Mouse (Mus musculus) right cerebral cortex, postnatal 4 days (tissue): Measurements from ENCODE around the gene Sinhcaf.
"Not testable (repeated sequence)": the region's sequence is repeated elsewhere in the genome, so short reads cannot be mapped to it uniquely, and the experiment has no call there.

Experiments
- DNase-seq: peaks from one replicate; pipeline ENCODE4 v3.0.0-alpha.2; 2022

The Sinhcaf gene

DNA sequence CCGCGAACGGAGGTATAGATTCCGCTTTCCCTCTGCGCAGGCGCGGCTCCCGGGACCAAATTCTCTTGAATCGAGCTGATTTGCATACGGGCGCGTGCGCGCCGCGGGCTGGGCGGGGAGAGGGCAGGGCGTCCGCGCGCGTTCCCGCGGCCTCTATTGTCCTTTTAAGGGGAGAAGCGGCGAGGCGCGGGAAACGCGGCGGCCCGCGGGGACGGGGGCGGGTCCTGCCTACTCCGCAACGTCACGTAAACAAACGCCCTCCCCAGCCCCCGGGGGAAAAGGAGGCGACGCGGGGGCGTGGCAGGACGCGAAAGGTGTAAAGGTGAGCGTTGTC is at the start of gene Sinhcaf:
TSS of gene Sinhcaf (minus strand) at position 59 of the 334 bp plus-strand sequence.
- DNase-seq: peak; percentile 95

DNA sequence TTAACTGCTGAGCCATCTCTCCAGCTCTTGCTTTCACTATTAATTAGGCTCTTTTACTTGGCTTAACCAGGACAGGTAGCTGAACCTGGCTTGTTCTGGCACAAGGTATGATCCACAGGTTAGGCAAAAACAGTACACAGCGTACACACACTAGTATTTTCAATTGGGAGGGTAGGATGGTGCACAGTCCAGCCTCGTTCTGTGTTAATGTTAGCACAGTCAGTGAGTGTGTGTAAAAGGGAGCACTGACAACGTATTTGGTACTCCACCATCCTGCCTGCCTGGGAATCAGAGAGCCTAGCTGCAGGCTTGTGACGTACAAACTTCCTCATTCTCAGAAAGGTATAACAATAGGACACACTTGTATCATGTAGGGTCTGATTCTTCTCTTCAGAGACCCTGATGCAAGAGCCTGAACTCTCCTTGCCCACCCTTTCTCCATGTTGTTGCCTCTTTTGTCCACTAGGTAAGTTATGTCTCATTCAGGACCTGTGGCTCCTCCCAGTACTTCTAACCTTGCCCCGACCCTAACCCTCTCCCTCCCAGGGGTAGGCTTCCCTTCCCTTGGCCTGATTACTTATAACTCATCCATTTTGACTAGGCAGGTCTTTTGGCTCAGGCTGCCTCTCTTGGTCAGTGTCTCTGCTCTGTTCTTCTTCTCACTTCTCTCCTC is 48.2 kb upstream of the Sinhcaf start:
- no peak for DNase-seq

DNA sequence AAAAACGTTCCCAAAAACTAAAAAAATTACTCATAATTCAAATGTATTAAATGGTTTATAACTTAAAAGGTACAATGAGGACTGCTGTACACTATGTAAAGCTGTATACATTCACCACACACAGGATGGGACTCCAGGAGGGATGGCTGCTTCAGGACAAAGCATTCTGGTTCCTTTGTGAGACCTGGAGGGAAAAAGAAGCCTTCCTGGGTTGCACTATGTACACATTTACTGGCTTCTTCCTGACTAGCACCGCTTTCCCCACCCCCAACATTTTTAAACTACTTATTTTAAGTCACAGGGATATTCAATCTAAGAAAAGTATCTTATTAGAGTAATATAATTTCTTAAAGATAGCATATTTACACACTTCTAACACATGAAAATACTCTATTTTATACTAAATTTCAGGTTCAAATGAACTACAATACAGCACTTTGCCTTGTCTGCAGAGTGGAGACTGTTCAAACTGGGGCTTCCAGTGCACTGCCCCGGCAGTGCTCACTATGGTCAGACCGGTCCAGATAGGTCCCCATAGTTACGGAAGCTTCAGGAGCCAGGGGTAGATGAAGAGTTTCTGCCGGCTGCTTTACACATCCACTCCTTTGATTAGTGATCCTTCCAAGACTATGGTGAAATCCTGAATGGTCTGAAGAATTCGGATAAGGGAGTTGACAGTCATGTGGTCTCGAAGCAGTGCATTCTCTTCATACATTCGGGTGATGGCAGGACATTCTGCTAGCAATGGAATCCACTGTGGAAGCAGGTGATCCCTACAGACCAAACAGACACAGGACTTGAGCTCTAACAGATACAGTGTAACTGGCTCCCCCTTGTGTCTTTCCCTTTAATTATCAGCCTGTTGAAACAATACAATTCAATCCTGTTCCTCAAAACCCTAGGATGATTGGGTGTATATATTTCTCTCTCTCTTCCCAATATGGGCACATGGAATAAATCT is 47.1 kb upstream of the Sinhcaf start:
- DNase-seq: no peak

DNA sequence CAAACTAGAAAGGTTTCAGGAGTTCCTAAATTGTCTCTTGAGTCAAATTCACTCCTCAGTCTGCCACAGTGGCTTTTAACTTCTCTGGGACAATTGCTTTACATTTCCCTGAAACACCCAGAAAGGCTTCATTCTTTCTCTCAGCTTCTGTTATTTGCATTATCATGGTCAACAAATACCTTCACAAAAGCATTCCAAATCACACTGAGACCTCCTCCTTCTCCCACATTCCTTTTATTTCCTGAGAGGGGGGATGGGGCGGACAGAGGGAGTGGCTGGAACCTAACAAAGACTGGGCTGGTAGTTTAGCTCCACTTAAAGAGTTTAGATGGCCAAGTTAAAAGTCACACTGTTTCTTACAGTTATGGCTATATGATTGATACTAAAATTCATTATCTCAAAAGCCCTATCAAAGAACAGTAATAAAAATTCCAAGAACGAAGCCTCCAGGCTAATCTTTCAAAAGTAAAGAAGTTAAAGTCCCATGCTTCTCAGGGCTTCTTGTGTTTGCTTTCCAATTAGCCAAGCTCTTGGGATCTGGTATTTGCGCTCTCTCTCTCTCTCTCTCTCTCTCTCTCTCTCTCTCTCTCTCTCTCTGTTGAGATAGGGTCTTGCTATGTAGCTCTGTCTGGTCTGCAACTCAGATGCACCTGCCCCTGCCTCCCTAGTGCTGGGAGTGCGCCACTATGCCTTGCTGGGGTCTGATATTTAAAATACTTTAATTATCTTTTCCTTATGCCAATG is 46.3 kb upstream of the Sinhcaf start:
- no peak for DNase-seq

DNA sequence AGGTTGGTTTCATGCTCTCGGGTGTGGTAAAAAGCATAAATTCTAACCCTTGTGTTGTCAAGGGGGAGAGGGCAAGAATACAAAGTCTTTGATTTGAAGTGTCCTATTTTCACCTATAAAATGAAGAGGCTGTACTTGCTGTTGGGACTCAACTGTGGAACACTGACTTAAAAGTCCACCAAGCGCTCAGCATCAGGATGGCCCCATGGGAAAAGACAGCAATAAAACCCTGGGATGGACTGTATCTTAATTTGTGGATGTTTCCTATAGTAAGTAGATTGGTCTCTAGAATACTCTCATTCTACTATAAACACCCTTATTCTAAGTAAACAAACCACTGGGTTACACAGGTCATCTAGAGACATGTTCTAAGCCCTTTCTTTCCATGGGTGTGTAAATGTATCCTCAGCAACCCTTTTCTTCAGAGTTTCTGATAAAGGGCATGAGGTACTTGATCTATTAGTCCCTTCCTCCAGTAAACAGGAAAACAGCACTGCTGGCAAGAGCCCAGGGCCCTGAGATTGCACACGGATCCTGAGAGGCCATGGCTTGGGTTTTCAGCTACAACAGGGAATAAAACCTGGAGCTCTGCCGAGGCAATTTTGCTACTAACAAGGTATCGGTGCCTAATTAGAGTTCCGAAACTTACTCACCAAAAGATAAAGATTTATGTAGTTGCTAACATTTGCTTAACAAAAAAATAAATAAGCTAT is 45.5 kb upstream of the Sinhcaf start:
- no peak for DNase-seq

DNA sequence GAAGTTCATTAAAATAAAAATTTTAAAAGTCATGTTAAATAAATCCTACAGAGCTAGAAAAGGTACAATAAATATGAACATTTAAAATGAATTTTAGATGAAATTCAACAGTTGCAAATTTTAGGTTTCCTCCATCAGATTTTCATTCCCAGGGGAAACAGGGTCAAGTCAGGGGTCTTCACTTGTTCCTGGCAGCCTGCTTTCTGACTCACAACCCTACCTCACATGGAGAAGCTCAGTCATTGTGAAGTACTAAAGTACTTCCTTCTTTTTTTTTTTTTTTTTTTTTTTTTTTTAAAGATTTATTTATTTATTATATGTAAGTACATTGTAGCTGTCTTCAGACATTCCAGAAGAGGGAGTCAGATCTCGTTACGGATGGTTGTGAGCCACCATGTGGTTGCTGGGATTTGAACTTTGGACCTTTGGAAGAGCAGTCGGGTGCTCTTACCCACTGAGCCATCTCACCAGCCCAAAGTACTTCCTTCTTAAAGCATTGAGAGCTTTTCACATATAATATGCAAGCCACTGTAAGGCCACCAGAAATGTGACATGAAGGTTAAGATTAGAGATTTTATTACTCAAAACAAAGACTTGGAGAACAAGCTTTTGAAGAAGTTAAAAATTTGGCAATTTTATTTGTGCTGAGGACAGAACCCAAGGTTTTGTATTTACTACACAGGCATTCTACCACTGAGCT is 43.7 kb upstream of the Sinhcaf start:
- not testable (repeated sequence) for DNase-seq

DNA sequence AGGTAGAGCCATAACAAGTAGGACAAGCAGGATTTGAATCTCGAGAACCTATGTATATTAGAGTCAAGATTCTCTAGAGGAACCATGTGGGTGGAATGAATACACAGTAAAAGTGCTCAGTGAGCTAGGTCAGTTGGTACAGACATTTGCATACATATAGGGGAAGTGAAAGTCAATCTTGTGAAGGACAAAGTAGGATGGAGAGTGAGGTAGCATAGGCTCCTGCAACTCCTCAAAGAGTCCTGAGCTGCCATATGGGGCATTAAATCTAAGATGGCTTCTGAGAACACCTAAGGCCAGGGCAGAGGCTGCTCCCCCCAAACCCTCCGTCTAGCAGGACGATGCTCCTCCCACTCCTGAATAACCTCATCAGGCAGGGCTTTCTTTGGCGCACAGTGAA is 39.7 kb upstream of the Sinhcaf start:
- no peak for DNase-seq

DNA sequence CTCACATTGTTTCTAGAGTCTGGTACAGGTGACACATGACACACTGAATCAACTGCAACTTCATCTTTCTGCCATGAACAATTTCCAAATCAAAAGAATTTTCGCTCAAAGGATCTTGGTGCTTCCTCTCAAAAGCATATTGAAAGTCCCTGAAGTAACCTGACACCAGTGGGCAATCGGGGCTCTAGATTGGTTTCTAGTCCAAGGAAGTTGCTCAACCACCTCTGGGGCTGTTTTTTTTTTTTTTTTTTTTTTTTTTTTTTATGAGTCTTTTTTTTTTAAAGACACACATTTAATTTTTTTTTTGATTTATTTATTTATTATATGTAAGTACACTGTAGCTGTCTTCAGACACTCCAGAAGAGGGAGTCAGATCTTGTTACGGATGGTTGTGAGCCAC is 34.2 kb upstream of the Sinhcaf start:
- DNase-seq: no peak

DNA sequence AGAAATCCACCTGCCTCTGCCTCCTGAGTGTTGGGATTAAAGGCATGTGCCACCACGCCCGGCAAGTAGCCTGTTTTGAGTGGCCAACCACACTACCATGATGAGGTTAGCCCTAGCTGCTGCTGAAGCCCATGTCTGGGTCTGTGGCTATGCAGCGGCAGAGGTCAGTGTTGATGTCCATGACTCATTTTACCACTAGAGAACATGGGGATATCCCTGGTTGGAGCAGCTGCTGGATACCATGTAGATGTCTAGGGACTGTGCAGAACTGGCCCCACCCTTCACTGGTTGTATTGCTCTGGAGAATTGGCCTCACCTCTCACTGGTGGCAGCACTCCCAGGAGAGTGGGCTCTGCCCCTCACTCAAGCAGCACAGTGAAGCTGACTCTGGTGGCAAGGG is 28.8 kb upstream of the Sinhcaf start:
- DNase-seq: no peak

DNA sequence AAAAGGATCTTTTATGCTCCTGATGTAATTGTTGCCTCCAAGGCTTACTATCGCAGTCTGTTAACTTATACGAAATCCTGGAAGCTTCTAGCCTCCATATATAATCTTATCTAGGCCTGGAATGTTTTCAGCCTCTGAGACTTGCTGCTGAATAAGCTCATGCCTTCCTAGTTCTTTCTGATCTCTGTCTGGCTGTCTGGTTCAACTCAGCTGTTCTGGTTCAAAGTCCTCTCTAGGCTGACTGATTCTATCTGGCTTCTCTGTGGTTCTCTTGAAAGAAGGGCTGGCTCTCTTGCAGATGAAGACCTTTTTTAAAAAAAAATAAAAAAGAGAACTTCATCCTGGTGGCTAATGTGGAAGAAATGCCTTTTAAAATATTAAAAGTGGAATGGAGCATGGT is 26.6 kb upstream of the Sinhcaf start:
- no peak for DNase-seq

DNA sequence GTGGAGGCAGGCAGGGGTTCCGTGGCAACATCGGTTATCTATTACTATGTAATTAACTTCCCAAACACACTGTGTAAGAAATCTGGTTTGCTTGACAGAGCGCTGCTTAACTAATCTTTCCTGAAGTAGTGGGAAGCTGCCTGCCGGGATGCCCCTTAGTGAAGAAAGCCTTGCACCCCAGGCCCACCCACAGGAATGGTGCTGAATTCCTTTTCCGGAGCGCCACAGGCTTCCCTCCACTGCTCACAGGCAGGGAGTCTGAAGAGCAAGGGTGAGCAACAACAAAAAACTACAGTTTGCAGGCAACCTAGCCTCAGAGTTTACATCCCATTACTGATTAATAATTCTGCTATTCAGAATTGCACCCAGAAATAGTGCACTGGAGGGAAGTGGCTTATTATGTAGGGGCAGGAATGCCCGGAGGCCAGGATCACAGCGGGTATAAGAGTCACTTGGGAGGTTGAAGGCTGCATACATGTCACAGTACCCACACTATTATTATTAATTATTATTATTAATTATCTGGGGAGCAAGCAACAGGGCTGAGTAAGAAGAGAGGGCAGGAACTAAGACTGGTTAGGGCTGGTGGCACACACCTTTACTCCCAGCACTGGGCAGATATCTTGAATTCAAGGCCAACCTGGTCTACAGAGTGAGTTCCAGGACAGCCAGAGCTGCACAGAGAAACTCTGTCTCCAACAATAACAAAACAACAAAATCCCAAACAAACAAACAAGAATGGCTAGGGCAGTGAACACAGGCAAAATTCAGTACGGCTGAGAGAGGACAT is 26.0 kb upstream of the Sinhcaf start:
- DNase-seq: no peak

DNA sequence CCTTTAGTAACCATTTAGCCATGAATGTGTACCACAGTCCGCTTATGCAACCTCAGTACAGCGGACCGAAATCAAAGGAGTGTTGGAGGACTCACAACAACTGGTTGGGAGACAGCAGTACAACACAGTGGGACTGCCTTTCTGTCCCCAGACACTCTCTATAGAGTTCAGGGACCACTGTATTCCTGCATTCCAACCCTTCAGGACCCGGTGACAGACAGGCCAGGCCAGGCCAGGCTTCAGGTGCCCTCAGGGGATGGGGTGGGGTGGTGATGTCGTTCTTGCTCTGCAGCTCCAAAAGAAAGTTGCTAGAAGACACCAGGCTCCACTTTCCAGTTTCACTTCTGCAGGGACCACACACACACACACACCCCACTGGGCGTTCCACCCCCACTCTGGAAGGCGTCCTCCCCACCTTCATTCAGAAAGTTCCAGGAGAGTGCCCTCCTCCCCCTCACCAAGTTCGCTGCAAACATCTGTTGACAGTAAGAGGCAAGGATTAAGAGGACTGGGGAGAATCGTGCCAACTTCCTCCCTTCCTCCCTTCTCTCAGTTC is 25.2 kb upstream of the Sinhcaf start:
- no peak for DNase-seq

DNA sequence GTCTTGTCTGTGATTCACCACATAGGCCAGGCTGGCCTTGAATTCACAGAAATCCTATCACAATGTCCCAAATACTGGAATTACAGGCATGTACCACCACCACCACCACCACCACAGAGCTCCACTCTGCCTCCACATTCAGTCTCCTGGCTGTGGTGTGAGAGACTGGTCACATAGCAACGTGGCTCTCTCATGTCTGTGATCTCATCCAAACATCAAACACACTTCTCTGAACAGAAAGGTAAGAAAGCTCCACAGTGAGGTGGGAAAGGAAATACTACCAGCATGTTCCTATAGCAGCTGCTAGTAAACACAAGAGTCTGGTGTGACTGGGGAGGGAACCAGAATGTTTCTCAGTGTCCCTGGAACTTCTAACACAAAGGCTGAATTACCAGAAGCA is 15.0 kb upstream of the Sinhcaf start:
- DNase-seq: no peak

DNA sequence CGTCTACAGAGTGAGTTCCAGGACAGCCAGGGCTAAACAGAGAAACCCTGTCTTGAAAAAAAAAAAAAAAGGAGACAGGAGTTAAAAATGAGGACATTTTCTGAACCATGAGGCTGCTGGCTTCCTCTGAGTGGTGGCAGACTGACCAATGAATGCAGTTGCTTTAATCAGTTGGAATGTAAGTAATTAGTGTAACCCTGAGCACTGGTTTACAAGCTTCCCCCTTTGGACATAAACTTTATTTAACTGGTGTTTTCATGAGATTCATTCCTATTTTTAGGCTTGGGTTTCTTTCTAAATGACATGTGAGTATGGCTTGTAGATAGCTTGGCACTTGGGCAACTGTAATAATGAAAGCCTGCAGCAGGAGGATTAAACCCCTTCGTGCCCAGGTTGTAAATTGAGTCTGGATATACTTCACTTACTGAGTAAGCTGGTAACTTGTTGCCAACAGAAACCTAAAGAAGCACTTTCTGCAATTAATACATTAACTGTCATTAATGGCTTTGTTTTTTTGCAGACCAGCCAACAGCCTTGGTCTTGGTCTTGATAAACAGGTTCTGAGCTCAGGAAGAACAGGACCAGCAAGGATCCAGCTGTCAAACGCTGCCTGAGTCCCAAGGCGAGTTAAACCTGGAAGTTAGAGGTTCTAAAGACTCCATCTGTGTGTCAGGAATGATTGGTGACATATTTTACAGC is 13.4 kb upstream of the Sinhcaf start:
- no peak for DNase-seq

DNA sequence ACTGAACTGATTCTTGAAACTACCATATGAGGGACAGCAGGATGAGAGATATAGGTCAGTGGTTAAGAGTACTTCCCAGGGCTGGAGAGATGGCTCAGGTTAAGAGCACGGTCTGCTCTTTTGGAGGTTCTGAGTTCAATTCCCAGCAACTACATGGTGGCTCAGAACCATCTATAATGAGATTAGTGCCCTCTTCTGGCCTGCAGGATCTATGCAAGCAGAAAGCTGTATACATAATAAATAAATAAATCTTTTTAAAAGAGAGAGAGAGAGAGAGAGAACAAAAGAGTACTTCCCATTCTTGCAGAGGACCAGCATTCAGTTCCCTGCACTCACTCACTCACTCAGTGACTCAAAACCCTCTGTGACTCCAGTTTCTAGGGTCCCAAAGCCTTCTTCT is 12.4 kb upstream of the Sinhcaf start:
- no peak for DNase-seq

DNA sequence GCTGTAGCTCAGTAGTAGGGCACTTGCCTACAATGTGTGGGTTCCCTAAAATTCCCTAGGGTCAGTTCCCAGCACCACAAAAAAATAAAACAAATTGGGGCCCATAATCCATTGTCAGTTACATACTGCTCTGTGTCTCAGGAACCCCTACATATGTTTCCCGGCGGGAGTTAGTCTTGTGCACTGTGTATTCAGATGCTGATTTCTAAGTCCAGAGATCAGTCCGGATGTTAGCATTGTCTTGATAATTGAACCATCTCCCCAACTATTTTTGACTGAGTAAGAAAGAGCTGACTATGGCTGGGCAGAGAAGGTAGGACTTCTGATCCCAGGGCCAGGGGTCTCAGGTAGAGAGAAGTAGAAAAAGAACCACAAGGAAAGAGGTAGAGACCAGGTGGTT is 10.8 kb upstream of the Sinhcaf start:
- no peak for DNase-seq

DNA sequence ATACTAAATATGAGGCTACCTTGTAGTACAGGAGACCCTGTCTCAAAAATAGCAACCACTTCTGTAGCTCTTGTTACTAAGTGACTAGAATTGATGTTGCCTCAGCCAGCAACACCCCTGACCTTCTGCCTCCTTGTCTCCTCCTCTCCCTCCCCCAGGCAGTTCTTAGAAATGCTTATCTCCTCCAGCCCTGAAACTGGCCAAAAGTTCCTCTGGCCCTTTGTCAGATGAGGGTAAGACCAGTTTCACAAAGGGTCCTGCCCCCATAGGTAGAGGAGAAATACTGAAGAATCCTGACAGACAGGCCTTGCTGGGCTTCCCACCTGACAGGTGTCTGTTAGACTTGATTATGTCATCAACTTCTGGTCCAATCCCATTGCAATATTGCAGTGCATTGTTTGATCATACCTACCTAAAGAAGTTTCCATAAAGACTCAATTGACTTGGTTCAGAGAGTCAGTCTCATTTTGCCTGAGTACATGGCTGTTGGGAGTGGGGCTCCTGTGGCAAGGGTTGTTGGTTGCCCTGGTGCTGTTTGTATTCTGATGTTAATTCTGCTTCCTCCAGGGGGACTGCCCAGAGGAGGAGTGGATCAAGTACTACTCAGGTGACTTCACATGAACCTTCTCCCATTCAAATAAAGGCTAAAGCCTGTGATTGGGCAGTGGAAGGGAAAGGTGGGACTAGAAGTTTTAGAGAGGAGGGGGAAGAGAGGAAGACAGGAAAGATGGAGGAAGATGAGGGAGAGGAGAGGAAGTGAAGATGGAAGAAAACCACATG is 9.6 kb upstream of the Sinhcaf start:
- no peak for DNase-seq

DNA sequence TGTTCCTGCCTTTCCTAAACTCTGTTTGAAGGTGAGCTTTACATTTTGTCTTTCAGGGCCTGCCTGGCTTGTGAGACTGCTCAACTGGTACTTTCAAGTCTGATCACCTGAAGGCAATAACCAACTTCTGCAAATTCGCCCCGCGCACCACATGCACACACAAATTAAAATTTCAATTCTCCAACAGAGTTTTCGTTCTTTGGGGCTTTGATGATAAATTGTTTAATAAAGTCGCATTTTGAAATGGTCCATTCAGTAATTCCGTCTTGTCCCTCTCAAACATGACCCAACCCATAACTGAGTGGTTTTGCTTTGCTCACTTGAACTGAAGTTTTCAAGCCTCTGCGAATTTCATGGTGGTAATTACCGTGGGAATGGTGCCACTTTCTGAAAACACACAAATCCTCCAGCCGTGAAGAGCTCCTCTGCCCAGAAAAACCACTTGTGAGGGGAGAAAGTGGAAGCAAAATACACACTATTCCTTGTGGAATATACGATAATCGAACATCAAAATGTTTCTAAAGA is 676 bp upstream of the Sinhcaf start:
- no peak for DNase-seq
